Mouse (Mus musculus): Measurements from ENCODE around the gene Coq8a. TPM values are rescaled to one million over a fixed set of nuclear protein-coding genes. Genes with fewer than 3 reads are reported as not detected.
A peak's percentile ranks its signal among the peaks of the same experiment; 100 is the strongest.

The Coq8a gene
- polyA plus RNA-seq, 1 experiment from 2014 or later: 10.4 TPM

DNA sequence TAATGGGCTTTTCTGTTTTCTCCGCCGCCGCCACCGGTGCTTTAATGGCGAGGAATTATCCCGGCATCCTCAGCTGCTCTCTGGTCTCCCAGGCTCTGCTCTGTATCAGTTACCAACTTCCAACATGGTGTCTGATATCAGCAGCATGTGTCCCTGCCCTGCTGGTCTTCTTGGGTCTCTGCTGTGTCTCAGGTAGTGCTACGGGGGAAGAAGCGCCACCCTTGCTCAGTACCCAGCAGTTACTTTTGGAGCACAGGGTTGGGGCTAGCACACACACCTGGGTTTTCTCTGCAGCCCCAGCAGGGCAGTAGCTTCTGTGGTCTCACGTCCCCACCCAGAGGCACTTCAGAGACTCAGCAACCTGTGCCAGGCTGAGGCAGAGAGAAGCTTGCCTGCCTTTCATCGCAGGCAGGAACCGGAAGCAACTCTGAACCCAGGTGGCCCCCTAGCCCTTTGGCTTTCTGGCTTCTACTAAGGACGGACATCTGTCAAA, 26.9 kb upstream of the Coq8a start:
- peak overlapping the region; percentile 70 for H3K4me2 ChIP-seq (replicated peaks; ENCODE audit: low read depth, low read length)
- WGBS: 7% methylated on average over 12 of the region's 12 CpGs
- no peaks in the 10 kb centered on the region for H3K36me3 ChIP-seq (ENCODE audit: control insufficient read depth, insufficient read depth, low read length)
- peak overlapping the region; percentile 32; the same call in 1 of the 2 replicates for H3K27ac ChIP-seq (ENCODE audit: low read depth, low read length)
- peaks cover 10% of the 10 kb centered on the region; the same call in 1 of the 2 replicates for H3K4me1 ChIP-seq (ENCODE audit: control insufficient read depth, insufficient read depth, low read length)
- peak overlapping the region; percentile 47 for H3K4me3 ChIP-seq (ENCODE audit: low read length)
- H3K27me3 ChIP-seq (ENCODE audit: control insufficient read depth, insufficient read depth, low read length): no peaks in the 10 kb centered on the region
- peak overlapping the region; percentile 42; the same call in 1 of the 2 replicates for H3K9ac ChIP-seq (ENCODE audit: low read depth, low read length)
- ATAC-seq (ENCODE audit: low FRiP score, low TSS enrichment): peak; percentile 74
- no peaks in the 10 kb centered on the region for H3K9me3 ChIP-seq (ENCODE audit: control insufficient read depth, low read length)

DNA sequence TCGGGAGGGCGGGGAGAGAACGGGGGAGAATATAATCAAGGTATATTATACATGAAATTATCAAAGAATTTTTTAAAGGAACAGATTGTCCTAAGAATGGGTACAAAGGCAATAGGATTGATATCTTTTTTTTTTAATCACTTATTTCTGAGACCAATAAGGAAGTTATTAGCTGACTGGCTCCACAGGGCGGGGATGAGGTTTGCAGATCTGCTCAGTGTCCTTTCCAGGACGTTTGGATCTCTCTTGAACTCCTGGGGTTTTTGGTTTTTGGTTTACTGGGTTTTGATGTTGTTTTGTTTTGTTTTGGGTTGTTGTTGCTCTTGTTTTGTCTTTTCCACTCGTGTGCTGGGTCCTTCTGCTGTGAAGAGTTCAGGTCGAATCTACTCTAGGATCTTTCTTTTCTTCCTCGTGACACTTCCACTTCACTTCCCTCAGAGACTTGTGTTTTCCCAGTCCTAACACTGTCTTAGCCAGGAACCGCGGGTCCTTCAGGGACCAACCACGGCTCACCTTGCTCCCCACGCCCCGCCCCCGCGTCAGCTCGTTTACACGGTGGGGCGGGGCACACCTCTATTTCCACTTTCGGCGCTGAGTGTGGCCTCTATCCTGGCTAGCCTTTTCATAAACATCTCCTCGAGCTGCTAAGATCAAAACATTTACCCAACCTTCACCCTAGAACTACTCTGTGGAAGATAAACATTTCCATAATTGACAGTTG, 26.3 kb upstream of the Coq8a start:
- Histone ChIP-seq H3K9me3 (ENCODE audit: control insufficient read depth, low read length) (no peaks in the 10 kb centered on the region), H3K36me3 (ENCODE audit: control insufficient read depth, insufficient read depth, low read length) (no peaks in the 10 kb centered on the region)
- WGBS: 12% methylated on average over 21 of the region's 21 CpGs

DNA sequence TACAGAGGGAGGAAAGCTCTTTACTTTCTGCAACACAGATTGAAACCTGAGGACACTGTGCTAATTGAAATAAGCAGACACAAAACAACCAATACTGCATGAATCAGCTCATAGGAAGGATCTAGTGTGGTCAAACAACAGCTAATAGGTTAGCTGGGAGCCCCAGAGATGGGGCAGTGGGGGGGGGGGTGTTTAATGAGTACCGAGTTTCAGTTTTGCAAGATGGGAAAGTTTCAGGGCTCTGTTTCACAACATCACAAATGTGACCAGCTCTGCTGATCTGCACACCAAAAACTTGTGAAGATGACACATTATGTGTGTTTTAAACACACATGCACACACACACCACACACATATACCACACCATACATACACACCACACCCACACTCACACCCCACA, 22.6 kb upstream of the Coq8a start:
- Histone ChIP-seq H3K36me3 (ENCODE audit: control insufficient read depth, insufficient read depth, low read length) (no peaks in the 10 kb centered on the region), H3K9ac (ENCODE audit: low read depth, low read length) (no peak overlapping the region), H3K4me2 (replicated peaks; ENCODE audit: low read depth, low read length) (no peak overlapping the region), H3K9me3 (ENCODE audit: control insufficient read depth, low read length) (no peaks in the 10 kb centered on the region), H3K4me3 (ENCODE audit: low read length) (no peak overlapping the region), H3K27ac (ENCODE audit: low read depth, low read length) (no peak overlapping the region), H3K27me3 (ENCODE audit: control insufficient read depth, insufficient read depth, low read length) (no peaks in the 10 kb centered on the region), H3K4me1 (ENCODE audit: control insufficient read depth, insufficient read depth, low read length) (peaks cover 10% of the 10 kb centered on the region; the same call in 1 of the 2 replicates)
- 88% methylated on average over 1 of the region's 1 CpGs for WGBS
- no peak for ATAC-seq (ENCODE audit: low FRiP score, low TSS enrichment)

More for the DNA sequence above, 26.3 kb upstream of the Coq8a start:
- ATAC-seq (ENCODE audit: low FRiP score, low TSS enrichment): peak; percentile 87
- H3K4me1 ChIP-seq (ENCODE audit: control insufficient read depth, insufficient read depth, low read length): peaks cover 10% of the 10 kb centered on the region; the same call in 1 of the 2 replicates
- H3K27ac ChIP-seq (ENCODE audit: low read depth, low read length): no peak overlapping the region; the same call in 1 of the 2 replicates
- H3K4me3 ChIP-seq (ENCODE audit: low read length): peak overlapping the region; percentile 47
- H3K27me3 ChIP-seq (ENCODE audit: control insufficient read depth, insufficient read depth, low read length): no peaks in the 10 kb centered on the region
- peak overlapping the region; percentile 42; the same call in 1 of the 2 replicates for H3K9ac ChIP-seq (ENCODE audit: low read depth, low read length)
- H3K4me2 ChIP-seq (replicated peaks; ENCODE audit: low read depth, low read length): peak overlapping the region; percentile 70

DNA sequence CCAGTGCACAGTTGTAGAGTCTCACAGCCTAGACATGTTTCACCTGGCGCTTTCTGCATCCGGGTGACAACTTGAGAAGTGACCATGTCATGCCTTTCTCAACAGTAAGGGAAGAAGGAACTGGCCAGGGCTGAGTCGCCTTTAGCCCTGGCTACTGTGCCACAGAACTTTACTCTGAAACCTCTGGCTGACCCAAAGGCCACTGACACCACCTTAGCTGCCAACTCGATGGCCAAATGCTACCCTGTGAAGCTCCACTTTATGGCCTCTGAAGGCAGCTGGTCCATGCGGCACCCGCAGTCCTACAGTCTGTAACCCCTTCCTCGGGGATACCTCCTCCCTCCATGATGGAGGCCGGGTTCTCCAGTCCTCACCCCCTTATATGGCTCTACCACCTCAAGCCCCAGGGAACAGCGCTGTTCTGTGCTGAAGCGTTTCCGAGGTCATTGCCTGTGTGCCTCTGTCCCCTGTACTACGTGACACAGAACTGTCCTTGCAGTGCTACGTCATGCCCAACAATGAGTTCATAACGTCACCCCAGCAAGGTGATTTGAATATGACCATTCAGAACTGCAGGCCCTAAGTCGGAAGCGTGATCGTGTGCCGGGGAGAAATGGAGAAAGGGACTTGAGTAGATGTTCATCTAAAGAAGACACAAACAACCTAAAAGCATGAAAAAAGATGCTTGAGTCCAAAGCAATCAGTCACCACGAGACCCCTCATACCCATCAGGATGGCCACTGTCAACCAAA, 21.6 kb upstream of the Coq8a start:
- Histone ChIP-seq H3K36me3 (ENCODE audit: control insufficient read depth, insufficient read depth, low read length) (no peaks in the 10 kb centered on the region), H3K9me3 (ENCODE audit: control insufficient read depth, low read length) (no peaks in the 10 kb centered on the region), H3K27ac (ENCODE audit: low read depth, low read length) (no peak overlapping the region), H3K27me3 (ENCODE audit: control insufficient read depth, insufficient read depth, low read length) (no peaks in the 10 kb centered on the region), H3K4me1 (ENCODE audit: control insufficient read depth, insufficient read depth, low read length) (peaks cover 5% of the 10 kb centered on the region; the same call in 1 of the 2 replicates), H3K9ac (ENCODE audit: low read depth, low read length) (no peak overlapping the region), H3K4me2 (replicated peaks; ENCODE audit: low read depth, low read length) (no peak overlapping the region), H3K4me3 (ENCODE audit: low read length) (no peak overlapping the region)
- ATAC-seq (ENCODE audit: low FRiP score, low TSS enrichment): no peak
- WGBS: 75% methylated on average over 19 of the region's 19 CpGs

DNA sequence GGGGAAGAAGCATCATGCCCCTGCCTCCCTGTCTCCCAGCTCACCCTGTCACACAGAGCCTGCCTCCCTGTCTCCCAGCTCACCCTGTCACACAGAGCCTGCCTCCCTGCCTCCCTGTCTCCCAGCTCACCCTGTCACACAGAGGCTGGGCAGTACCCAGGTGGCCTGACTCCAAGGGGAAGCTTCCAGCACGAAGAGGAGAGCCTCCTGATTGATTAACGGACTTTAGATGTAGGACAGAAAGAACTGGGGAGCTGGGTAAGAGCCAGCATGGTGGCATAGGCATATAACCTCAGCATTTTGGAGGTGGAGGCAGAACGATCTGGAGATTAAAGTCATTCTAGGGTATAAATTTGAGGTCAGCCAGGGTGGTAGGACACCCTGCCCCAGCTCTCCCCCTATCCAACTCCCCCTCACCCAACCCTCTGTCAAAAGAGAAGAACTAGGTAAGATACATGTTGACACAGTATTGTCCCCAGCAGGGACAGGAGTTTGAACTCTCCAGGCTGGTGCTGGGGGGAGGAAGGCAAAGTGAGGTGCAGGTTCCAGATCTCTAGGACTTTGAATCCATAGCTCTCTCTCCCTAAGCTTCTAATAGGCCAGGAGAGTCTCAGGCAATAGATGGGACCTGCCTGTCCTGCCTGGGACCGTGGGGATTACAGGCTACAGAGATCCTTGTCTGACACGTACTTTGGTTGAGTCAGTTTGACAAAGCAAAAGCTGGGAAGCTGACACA, 17.3 kb upstream of the Coq8a start:
- H3K27ac ChIP-seq (ENCODE audit: low read depth, low read length): no peak overlapping the region
- H3K4me2 ChIP-seq (replicated peaks; ENCODE audit: low read depth, low read length): no peak overlapping the region
- no peak overlapping the region for H3K9ac ChIP-seq (ENCODE audit: low read depth, low read length)
- no peaks in the 10 kb centered on the region for H3K27me3 ChIP-seq (ENCODE audit: control insufficient read depth, insufficient read depth, low read length)
- H3K9me3 ChIP-seq (ENCODE audit: control insufficient read depth, low read length): no peaks in the 10 kb centered on the region
- 58% methylated on average over 5 of the region's 5 CpGs for WGBS
- no peaks in the 10 kb centered on the region for H3K4me1 ChIP-seq (ENCODE audit: control insufficient read depth, insufficient read depth, low read length)
- H3K36me3 ChIP-seq (ENCODE audit: control insufficient read depth, insufficient read depth, low read length): no peaks in the 10 kb centered on the region
- ATAC-seq (ENCODE audit: low FRiP score, low TSS enrichment): no peak
- no peak overlapping the region for H3K4me3 ChIP-seq (ENCODE audit: low read length)

DNA sequence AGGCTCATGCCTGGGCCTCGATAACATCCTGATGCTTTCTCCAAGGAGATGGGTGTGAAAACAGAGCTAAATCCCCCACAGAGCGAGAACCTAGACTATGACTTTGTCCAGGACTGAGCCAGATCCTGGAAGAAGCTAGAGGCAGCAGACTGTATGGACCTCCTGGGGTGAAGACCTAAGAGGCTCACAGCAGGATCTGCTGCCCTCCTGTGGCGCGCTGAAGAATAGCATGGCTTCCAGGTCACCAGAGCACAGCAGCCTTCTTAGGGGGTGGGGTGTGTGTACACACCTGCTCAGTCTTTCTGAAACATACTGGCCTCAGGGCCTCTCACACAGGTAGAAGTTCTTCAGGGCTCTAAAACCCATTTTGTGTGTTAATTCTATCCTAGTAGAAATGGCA, 15.6 kb upstream of the Coq8a start:
- no peaks in the 10 kb centered on the region for H3K4me1 ChIP-seq (ENCODE audit: control insufficient read depth, insufficient read depth, low read length)
- no peak overlapping the region for H3K4me2 ChIP-seq (replicated peaks; ENCODE audit: low read depth, low read length)
- H3K27me3 ChIP-seq (ENCODE audit: control insufficient read depth, insufficient read depth, low read length): no peaks in the 10 kb centered on the region
- WGBS: 24% methylated on average over 4 of the region's 4 CpGs
- H3K9ac ChIP-seq (ENCODE audit: low read depth, low read length): no peak overlapping the region
- no peak overlapping the region for H3K4me3 ChIP-seq (ENCODE audit: low read length)
- no peaks in the 10 kb centered on the region for H3K9me3 ChIP-seq (ENCODE audit: control insufficient read depth, low read length)
- H3K36me3 ChIP-seq (ENCODE audit: control insufficient read depth, insufficient read depth, low read length): no peaks in the 10 kb centered on the region
- ATAC-seq (ENCODE audit: low FRiP score, low TSS enrichment): peak; percentile 85
- no peak overlapping the region for H3K27ac ChIP-seq (ENCODE audit: low read depth, low read length)

DNA sequence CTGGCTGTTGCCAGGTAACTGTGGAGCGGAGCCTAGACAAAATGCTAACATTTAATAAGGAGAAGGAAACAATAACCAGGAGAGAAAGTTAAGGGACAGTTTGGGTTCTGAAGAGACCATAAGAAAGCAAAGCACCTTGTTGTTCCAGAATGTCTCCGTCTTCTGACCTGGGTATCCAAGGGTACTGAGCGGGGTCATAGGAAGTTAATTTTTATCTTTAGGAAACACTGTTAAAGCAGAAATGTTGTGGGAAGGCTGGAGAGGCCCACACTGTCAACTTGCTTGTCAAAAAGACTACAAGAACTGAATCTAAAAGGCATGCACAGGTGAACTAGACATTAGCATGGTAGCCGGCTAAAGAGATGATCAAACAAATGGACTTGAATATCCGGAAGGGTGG, 13.5 kb upstream of the Coq8a start:
- Histone ChIP-seq H3K4me3 (ENCODE audit: low read length) (no peak overlapping the region), H3K9ac (ENCODE audit: low read depth, low read length) (no peak overlapping the region), H3K4me2 (replicated peaks; ENCODE audit: low read depth, low read length) (no peak overlapping the region), H3K27me3 (ENCODE audit: control insufficient read depth, insufficient read depth, low read length) (no peaks in the 10 kb centered on the region), H3K36me3 (ENCODE audit: control insufficient read depth, insufficient read depth, low read length) (no peaks in the 10 kb centered on the region), H3K27ac (ENCODE audit: low read depth, low read length) (no peak overlapping the region), H3K9me3 (ENCODE audit: control insufficient read depth, low read length) (no peaks in the 10 kb centered on the region), H3K4me1 (ENCODE audit: control insufficient read depth, insufficient read depth, low read length) (no peaks in the 10 kb centered on the region)
- no peak for ATAC-seq (ENCODE audit: low FRiP score, low TSS enrichment)
- WGBS: 83% methylated on average over 5 of the region's 5 CpGs

DNA sequence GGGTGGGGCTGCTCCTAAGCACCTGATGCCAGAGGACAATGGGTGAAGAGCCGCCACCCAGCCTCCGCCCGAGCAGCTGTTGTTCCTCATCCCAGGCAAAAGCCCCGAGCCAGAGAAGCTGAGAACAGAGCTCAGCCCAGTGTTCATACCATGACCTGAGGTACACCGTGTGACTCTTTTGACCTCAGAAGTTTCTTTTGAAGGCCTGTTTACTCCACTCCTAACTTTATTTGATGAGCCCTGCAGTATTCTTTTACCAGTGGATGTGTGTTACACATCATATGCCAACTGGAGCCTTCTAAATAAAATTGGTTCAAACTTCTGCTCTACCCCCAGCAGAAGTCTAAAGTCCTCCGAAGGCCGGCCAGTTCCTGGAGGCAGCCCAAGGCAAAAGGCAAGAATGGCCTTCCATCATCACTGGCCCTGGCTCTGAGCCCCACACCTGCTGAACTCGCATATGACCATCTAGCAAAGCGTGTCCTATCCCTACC, 11.4 kb upstream of the Coq8a start:
- Histone ChIP-seq H3K9ac (ENCODE audit: low read depth, low read length) (no peak overlapping the region), H3K4me2 (replicated peaks; ENCODE audit: low read depth, low read length) (no peak overlapping the region), H3K36me3 (ENCODE audit: control insufficient read depth, insufficient read depth, low read length) (no peaks in the 10 kb centered on the region), H3K9me3 (ENCODE audit: control insufficient read depth, low read length) (no peaks in the 10 kb centered on the region), H3K27ac (ENCODE audit: low read depth, low read length) (no peak overlapping the region), H3K4me1 (ENCODE audit: control insufficient read depth, insufficient read depth, low read length) (no peaks in the 10 kb centered on the region), H3K4me3 (ENCODE audit: low read length) (no peak overlapping the region), H3K27me3 (ENCODE audit: control insufficient read depth, insufficient read depth, low read length) (no peaks in the 10 kb centered on the region)
- ATAC-seq (ENCODE audit: low FRiP score, low TSS enrichment): no peak
- WGBS: 83% methylated on average over 9 of the region's 9 CpGs

All from kidney, embryonic 14.5 days (tissue).